Mouse (Mus musculus): ENCODE data around the gene Pkp4. TPM values are rescaled to one million over a fixed set of nuclear protein-coding genes. Genes with fewer than 3 reads are reported as not detected.

Gene Pkp4
- polyA plus RNA-seq, 1 experiment from 2014 or later, result 30.6 TPM

GRCm38 (mm10) chr2:59219997-59220789 lies 59.5 kb downstream of the Pkp4 start:
- Histone ChIP-seq H3K4me2 (peak overlapping the region; percentile 45), H3K4me3 (no peak overlapping the region), H3K27ac (ENCODE audit: poor library complexity, severe bottlenecking) (peak overlapping the region; percentile 95), H3K27me3 (replicated peaks) (no peaks in the 10 kb centered on the region), H3K4me1 (replicated peaks) (peaks cover 23% of the 10 kb centered on the region), H3K36me3 (peaks cover 33% of the 10 kb centered on the region), H3K9me3 (replicated peaks) (no peaks in the 10 kb centered on the region), H3K9ac (no peak overlapping the region)
- ATAC-seq (ENCODE audit: insufficient number of reproducible peaks, low FRiP score), result peak; percentile 71
- 27% methylated on average over 9 of the region's 9 CpGs for WGBS

DNA sequence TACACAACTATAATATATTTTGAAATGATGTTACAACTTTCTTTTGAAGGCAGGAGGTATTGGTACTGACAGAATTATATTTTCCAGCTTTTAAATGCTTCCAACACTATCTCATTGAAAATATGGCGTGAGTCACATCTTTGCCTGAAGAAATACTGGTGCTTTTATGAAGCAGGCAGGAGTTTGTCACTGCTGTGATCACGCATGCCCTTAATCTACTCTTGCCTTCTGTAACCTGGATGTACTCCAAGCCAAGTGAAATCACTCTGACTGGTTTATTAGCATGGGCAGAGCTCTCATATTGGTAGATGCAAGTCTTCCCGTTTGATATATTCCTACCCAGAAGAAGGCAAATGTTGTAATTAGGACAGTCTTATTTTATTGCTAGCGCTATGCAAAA lies 65.7 kb downstream of the Pkp4 start:
- Histone ChIP-seq H3K4me1 (replicated peaks) (peaks cover 17% of the 10 kb centered on the region), H3K4me2 (no peak overlapping the region), H3K9ac (no peak overlapping the region), H3K36me3 (peaks cover 17% of the 10 kb centered on the region; the same call in 1 of the 2 replicates), H3K4me3 (no peak overlapping the region), H3K27me3 (replicated peaks) (no peaks in the 10 kb centered on the region), H3K27ac (ENCODE audit: poor library complexity, severe bottlenecking) (no peak overlapping the region), H3K9me3 (replicated peaks) (no peaks in the 10 kb centered on the region)
- WGBS, result 75% methylated on average over 4 of the region's 4 CpGs
- no peak for ATAC-seq (ENCODE audit: insufficient number of reproducible peaks, low FRiP score)

DNA sequence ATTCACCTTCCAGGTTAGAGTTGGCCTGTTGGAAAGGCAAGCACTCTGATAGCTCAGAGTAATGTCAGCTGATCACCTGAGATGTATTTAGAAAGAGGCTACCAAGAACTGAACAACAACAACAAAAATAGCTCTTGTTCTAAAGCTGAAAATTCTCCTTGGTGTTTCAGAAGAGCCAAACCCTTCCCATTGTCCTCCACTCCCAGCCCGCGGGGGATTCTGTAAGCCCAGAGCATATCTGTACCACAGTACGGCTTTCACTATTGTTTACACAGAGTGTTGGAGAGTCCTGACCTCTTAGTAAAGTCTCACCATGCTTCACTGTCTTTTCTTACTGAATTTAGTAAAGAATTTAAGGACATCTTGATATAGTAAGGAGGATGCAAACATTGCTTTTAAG lies 66.4 kb downstream of the Pkp4 start:
- Histone ChIP-seq H3K36me3 (peaks cover 24% of the 10 kb centered on the region), H3K9me3 (replicated peaks) (no peaks in the 10 kb centered on the region), H3K27ac (ENCODE audit: poor library complexity, severe bottlenecking) (no peak overlapping the region), H3K9ac (no peak overlapping the region), H3K27me3 (replicated peaks) (no peaks in the 10 kb centered on the region), H3K4me3 (no peak overlapping the region), H3K4me2 (no peak overlapping the region), H3K4me1 (replicated peaks) (peaks cover 23% of the 10 kb centered on the region)
- no peak for ATAC-seq (ENCODE audit: insufficient number of reproducible peaks, low FRiP score)
- WGBS, result 72% methylated on average over 3 of the region's 3 CpGs

DNA sequence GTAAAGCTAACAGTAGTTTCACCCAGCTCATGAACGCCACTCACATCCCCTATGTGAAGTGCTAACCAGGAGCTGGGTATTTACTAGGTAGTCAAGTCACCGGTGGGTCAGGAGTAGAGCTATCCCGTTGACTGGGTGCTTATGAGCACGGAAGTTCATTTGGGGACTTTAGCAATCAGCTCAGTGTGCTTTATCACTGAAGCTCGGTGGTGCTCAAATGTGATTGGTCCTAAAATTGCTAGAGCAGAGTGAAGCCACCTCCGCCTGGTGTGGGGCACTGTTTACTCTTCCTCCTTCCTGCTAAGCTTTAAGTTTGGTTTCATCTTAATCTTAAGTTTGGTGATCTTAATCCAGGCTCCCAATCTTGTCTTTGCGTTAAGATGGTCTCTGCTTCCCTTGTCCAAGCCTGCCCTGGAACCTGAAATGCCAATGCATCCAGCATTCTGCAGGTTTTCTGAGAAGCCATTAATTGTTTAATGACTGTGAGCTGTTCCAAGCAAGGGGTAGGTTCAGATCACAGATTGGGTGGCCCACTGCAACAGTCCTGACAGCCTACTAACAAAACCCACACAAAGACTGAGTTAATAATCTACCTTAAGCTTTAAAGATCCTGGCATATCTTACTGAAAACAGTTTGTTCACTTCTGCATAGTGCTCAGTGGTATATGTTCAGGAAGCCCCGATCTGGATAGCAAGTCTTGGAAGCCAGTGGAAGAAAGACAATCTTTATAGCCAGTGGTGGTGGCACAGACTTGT lies 67.0 kb downstream of the Pkp4 start:
- H3K4me3 ChIP-seq, result no peak overlapping the region
- H3K4me1 ChIP-seq (replicated peaks), result peaks cover 23% of the 10 kb centered on the region
- no peak overlapping the region for H3K27ac ChIP-seq (ENCODE audit: poor library complexity, severe bottlenecking)
- no peaks in the 10 kb centered on the region for H3K27me3 ChIP-seq (replicated peaks)
- no peak overlapping the region for H3K9ac ChIP-seq
- H3K36me3 ChIP-seq, result peaks cover 21% of the 10 kb centered on the region
- 82% methylated on average over 8 of the region's 8 CpGs for WGBS
- no peaks in the 10 kb centered on the region for H3K9me3 ChIP-seq (replicated peaks)
- H3K4me2 ChIP-seq, result no peak overlapping the region
- no peak for ATAC-seq (ENCODE audit: insufficient number of reproducible peaks, low FRiP score)

GRCm38 (mm10) chr2:59229250-59229895 lies 68.7 kb downstream of the Pkp4 start:
- Histone ChIP-seq H3K9me3 (replicated peaks) (no peaks in the 10 kb centered on the region), H3K36me3 (peaks cover 14% of the 10 kb centered on the region), H3K9ac (no peak overlapping the region), H3K4me1 (replicated peaks) (peaks cover 32% of the 10 kb centered on the region), H3K4me2 (no peak overlapping the region), H3K27ac (ENCODE audit: poor library complexity, severe bottlenecking) (no peak overlapping the region), H3K27me3 (replicated peaks) (no peaks in the 10 kb centered on the region), H3K4me3 (no peak overlapping the region)
- WGBS, result 80% methylated on average over 11 of the region's 11 CpGs
- no peak for ATAC-seq (ENCODE audit: insufficient number of reproducible peaks, low FRiP score)

- no peak for ATAC-seq (ENCODE audit: insufficient number of reproducible peaks, low FRiP score)
- no peak overlapping the region for H3K4me2 ChIP-seq
- H3K36me3 ChIP-seq, result peaks cover 14% of the 10 kb centered on the region
- no peaks in the 10 kb centered on the region for H3K27me3 ChIP-seq (replicated peaks)
- H3K9me3 ChIP-seq (replicated peaks), result no peaks in the 10 kb centered on the region
- H3K9ac ChIP-seq, result no peak overlapping the region
- peaks cover 37% of the 10 kb centered on the region for H3K4me1 ChIP-seq (replicated peaks)
- H3K27ac ChIP-seq (ENCODE audit: poor library complexity, severe bottlenecking), result no peak overlapping the region
- 65% methylated on average over 9 of the region's 9 CpGs for WGBS
- H3K4me3 ChIP-seq, result no peak overlapping the region
Measured at GRCm38 (mm10) chr2:59230656-59231055, 70.0 kb downstream of the Pkp4 start.

DNA sequence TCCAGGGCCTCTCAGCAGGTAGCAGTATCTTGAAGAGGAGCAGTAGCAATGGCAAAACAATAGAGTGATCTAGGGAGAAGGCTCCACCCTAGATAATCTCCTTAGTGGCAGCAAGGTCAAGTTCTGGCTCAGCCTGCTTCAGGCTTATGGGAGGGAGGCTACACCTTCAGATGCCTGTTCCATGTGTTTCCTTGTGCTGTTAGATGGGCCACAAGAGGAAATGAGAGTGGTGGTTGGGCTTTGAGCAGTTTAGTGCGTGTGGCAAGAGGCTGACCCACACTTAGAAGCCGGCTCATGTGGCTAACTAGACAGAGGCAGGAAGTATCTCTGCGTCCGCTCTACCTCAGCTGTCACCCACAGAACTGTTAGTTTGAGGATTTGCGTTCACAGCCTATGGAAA lies 70.9 kb downstream of the Pkp4 start:
- no peaks in the 10 kb centered on the region for H3K9me3 ChIP-seq (replicated peaks)
- no peaks in the 10 kb centered on the region for H3K27me3 ChIP-seq (replicated peaks)
- H3K4me3 ChIP-seq, result no peak overlapping the region
- H3K9ac ChIP-seq, result no peak overlapping the region
- no peak overlapping the region for H3K4me2 ChIP-seq
- peak; percentile 25; the same call in 1 of the 2 replicates for ATAC-seq (ENCODE audit: insufficient number of reproducible peaks, low FRiP score)
- peaks cover 37% of the 10 kb centered on the region for H3K4me1 ChIP-seq (replicated peaks)
- WGBS, result 66% methylated on average over 5 of the region's 5 CpGs
- no peak overlapping the region for H3K27ac ChIP-seq (ENCODE audit: poor library complexity, severe bottlenecking)
- H3K36me3 ChIP-seq, result peaks cover 14% of the 10 kb centered on the region

GRCm38 (mm10) chr2:59233294-59233923 lies 72.8 kb downstream of the Pkp4 start:
- Histone ChIP-seq H3K4me2 (0 out of 2 replicates have a peak overlapping the region, but pooled peaks have one; percentile 1), H3K4me3 (no peak overlapping the region), H3K9me3 (replicated peaks) (0 out of 2 replicates have a peak, but pooled peaks cover 2% of the 10 kb centered on the region), H3K36me3 (peaks cover 24% of the 10 kb centered on the region), H3K27ac (ENCODE audit: poor library complexity, severe bottlenecking) (peak overlapping the region; percentile 81), H3K4me1 (replicated peaks) (peaks cover 43% of the 10 kb centered on the region), H3K27me3 (replicated peaks) (no peaks in the 10 kb centered on the region), H3K9ac (no peak overlapping the region)
- 56% methylated on average over 13 of the region's 13 CpGs for WGBS
- no peak for ATAC-seq (ENCODE audit: insufficient number of reproducible peaks, low FRiP score)

DNA sequence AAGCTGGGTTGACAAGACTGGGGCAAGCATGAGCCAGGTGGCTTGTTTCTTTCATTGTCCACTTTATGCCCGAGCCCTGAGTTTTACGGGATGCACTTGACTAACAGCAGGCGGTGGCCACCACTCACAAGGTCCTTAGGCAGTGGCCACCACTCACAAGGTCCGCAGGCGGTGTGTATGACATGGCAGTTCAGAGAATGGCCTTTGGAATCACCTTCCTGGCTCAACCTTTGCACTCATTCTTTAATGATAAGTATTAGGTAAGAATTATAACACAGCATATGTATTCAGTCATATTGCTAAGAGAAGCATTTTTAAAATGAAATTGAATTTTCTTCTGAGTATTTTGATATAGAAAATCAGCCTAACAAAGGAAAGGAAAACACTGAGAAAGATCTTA lies 73.3 kb downstream of the Pkp4 start:
- H3K4me2 ChIP-seq, result no peak overlapping the region
- H3K27me3 ChIP-seq (replicated peaks), result no peaks in the 10 kb centered on the region
- WGBS, result 65% methylated on average over 5 of the region's 5 CpGs
- peaks cover 40% of the 10 kb centered on the region for H3K4me1 ChIP-seq (replicated peaks)
- peak overlapping the region; percentile 81 for H3K27ac ChIP-seq (ENCODE audit: poor library complexity, severe bottlenecking)
- ATAC-seq (ENCODE audit: insufficient number of reproducible peaks, low FRiP score), result no peak
- H3K36me3 ChIP-seq, result peaks cover 28% of the 10 kb centered on the region
- no peak overlapping the region for H3K4me3 ChIP-seq
- H3K9me3 ChIP-seq (replicated peaks), result 0 out of 2 replicates have a peak, but pooled peaks cover 5% of the 10 kb centered on the region
- no peak overlapping the region for H3K9ac ChIP-seq

DNA sequence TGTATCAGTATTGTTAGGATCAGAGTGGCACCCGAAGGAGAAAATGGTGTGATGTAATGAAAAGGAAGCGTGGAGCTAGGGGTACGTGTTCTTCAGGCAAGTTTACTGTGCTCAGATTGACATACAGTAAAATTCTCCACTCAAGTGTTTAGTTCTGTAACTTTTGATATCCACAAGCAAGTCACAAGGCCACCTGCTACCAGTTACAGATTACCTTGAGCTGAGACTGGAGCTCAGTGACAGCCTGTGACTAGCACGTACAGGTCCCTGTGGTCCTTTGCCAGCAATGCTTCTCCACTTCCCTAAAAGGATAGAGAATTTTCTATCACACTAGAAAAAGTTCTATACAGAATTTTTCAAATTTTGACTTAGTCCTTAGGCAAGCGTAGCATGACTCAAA lies 73.9 kb downstream of the Pkp4 start:
- no peak for ATAC-seq (ENCODE audit: insufficient number of reproducible peaks, low FRiP score)
- Histone ChIP-seq H3K9me3 (replicated peaks) (0 out of 2 replicates have a peak, but pooled peaks cover 5% of the 10 kb centered on the region), H3K4me1 (replicated peaks) (peaks cover 36% of the 10 kb centered on the region), H3K36me3 (peaks cover 27% of the 10 kb centered on the region), H3K27me3 (replicated peaks) (no peaks in the 10 kb centered on the region), H3K4me3 (no peak overlapping the region), H3K9ac (no peak overlapping the region), H3K4me2 (no peak overlapping the region), H3K27ac (ENCODE audit: poor library complexity, severe bottlenecking) (peak overlapping the region; percentile 18; the same call in 1 of the 2 replicates)
- 77% methylated on average over 5 of the region's 5 CpGs for WGBS
